Mouse (Mus musculus) heart, adult 2 months (tissue): Measurements from ENCODE around the gene Pced1a.

Experiments
- CTCF ChIP-seq: fragments of 200-600 bp; IDR thresholded peaks from 2 replicates; pipeline ENCODE4 v1.8.1; 2022; ENCODE audit warnings: antibody characterized with exemption, mild to moderate bottlenecking, moderate library complexity
- EP300 ChIP-seq: fragments of 200-500 bp; IDR thresholded peaks from 2 replicates; pipeline ENCODE4 v1.6.1; 2011; ENCODE audit warnings: low read depth, low read length, control low read depth; ENCODE audit not compliant: insufficient read depth
- POLR2A ChIP-seq: fragments of 200-500 bp; IDR thresholded peaks from 2 replicates; pipeline ENCODE4 v1.6.1; 2011; ENCODE audit warnings: mild to moderate bottlenecking, low read depth, low read length, control low read depth; ENCODE audit not compliant: insufficient read depth

- TF ChIP-seq CTCF (no peak), POLR2A (no peak), EP300 (no peak)
These were observed 27.2 kb upstream of the Pced1a start for GRCm38 (mm10) chr2:130451727-130452090.
